Mouse (Mus musculus) G1E (cell line): ENCODE results near the gene Rprd1b. TPM values are rescaled to one million over a fixed set of nuclear protein-coding genes. Genes with fewer than 3 reads are reported as not detected.
A peak's percentile ranks its signal among the peaks of the same experiment; 100 is the strongest.
"Not testable (repeated sequence)": the region's sequence is repeated elsewhere in the genome, so short reads cannot be mapped to it uniquely, and the experiment has no call there.

Experiments used
- ATAC-seq: 2 replicates; pipeline ENCODE4 v1.8.0; 2016; ENCODE audit warnings: mild to moderate bottlenecking; ENCODE audit not compliant: insufficient number of reproducible peaks, poor library complexity, low FRiP score, severe bottlenecking; ENCODE audit errors: extremely low read depth
- DNase-seq: peaks from one replicate; pipeline ENCODE4 v3.0.0; 2012; ENCODE audit warnings: low spot score
- H3K27me3 ChIP-seq: 2 replicates; pipeline ENCODE4 v1.6.1; 2012; ENCODE audit warnings: mild to moderate bottlenecking, low read length, inconsistent platforms; ENCODE audit not compliant: insufficient read depth
- H3K36me3 ChIP-seq: replicated peaks from 2 replicates; pipeline ENCODE3; 2012; ENCODE audit warnings: mild to moderate bottlenecking, inconsistent platforms
- H3K4me1 ChIP-seq: 2 replicates; pipeline ENCODE4 v1.6.1; 2012; ENCODE audit warnings: low read depth, low read length, inconsistent platforms, mixed read lengths; ENCODE audit not compliant: insufficient read depth
- H3K4me3 ChIP-seq: 2 replicates; pipeline ENCODE4 v1.5.1; 2012; ENCODE audit warnings: low read depth, mild to moderate bottlenecking, inconsistent platforms, low read length, moderate library complexity, mixed read lengths
- H3K9me3 ChIP-seq: replicated peaks from 2 replicates; pipeline ENCODE4 v1.6.1; 2012; ENCODE audit warnings: inconsistent platforms
- CTCF ChIP-seq: IDR thresholded peaks from 2 replicates; pipeline ENCODE4 v1.5.1; 2012; ENCODE audit warnings: low read depth, low read length, inconsistent platforms, mixed read lengths
- GATA1 ChIP-seq: IDR thresholded peaks from 2 replicates; pipeline ENCODE4 v1.6.1; 2012; ENCODE audit warnings: borderline replicate concordance, low read length, inconsistent platforms, mixed read lengths
- GATA2 ChIP-seq: IDR thresholded peaks from 2 replicates; pipeline ENCODE4 v1.6.1; 2012; ENCODE audit warnings: low read depth, low read length, inconsistent platforms, borderline replicate concordance
- POLR2AphosphoS5 ChIP-seq: IDR thresholded peaks from 2 replicates; pipeline ENCODE4 v1.6.1; 2012; ENCODE audit warnings: low read depth, low read length, inconsistent platforms; ENCODE audit not compliant: insufficient replicate concordance
- TAL1 ChIP-seq: conservative IDR thresholded peaks from 2 replicates; pipeline ENCODE4 v1.6.1; 2012; ENCODE audit warnings: low read depth, low read length, inconsistent platforms, mixed read lengths
- polyA plus RNA-seq: library from polyadenylated mRNA; stranded (reverse); fragments of >175 nt; gene quantifications from 2 replicates; pipeline ENCODE4 v1.2.3, GENCODE M21; 2012
- total RNA-seq, 2 experiments: library from RNA; stranded (forward) in 1 of 2; stranded (reverse) in 1 of 2; fragments of 200-1000 nt in 1 of 2; fragments of >200 nt in 1 of 2; fragmentation: Nextera tagmentation in 1 of 2; gene quantifications; 2 replicates each; pipeline ENCODE4 v1.2.3; 2014 to 2017

Rprd1b gene
- total and polyA plus RNA-seq, 3 experiments = 28.7 to 37.9 (median 36.2) TPM

DNA sequence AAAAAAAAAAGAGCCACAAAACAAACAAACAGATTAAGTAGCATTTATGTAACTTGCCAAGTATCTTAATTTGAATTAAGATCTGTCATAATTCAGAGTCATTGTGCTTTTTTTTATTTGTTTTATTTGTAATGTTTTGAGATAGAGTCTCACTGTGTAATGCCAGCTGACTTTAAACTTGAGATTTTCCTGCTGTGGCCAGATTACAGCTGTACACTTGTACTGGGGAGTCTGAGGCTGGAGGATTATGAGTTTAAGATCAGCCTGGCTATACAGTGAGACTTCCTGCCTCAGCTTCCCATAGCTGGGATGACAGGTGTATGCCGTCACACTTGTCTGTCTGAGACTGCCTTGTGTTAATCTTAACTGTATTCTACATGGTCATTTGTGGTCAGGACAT lies 20.4 kb downstream of the Rprd1b start:
- Histone ChIP-seq H3K4me1 (peaks cover 3% of the 10 kb centered on the region; the same call in 1 of the 2 replicates), H3K9me3 (no peaks in the 10 kb centered on the region), H3K27me3 (no peaks in the 10 kb centered on the region), H3K36me3 (peaks cover 76% of the 10 kb centered on the region), H3K4me3 (no peak overlapping the region)
- TF ChIP-seq GATA1 (no peak), GATA2 (no peak), TAL1 (no peak), CTCF (no peak)
- DNase-seq = no peak
- ATAC-seq = no peak

- TF ChIP-seq TAL1 = no peak
- DNase-seq (no peak), ATAC-seq (no peak)
- Histone ChIP-seq H3K9me3 (no peaks in the 10 kb centered on the region), H3K4me3 (no peak overlapping the region), H3K4me1 (peaks cover 3% of the 10 kb centered on the region; the same call in 1 of the 2 replicates), H3K27me3 (no peaks in the 10 kb centered on the region), H3K36me3 (peaks cover 70% of the 10 kb centered on the region)
Measured at GRCm38 (mm10) chr2:158050116-158050515, 21.8 kb downstream of the Rprd1b start.

DNA sequence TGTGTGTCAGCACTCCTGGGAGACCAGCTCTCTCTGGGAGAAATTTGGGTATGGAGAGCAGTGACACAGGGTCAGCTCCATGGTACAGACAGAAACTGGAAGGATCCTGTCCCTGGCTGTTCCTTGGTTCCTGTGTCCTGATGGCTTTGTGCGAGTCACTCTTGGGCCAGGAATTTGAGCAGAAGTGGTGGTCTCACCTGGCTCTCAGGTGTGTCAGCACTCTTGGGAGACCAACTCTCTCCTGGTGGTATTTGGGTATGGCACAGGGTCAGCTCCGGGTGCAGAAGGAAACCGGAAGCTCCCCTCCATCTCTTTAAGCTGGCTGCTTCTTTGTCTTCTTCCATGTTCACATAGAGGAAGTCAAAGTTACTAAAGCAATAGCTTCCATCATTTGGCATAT lies 26.3 kb downstream of the Rprd1b start:
- no peak for ATAC-seq
- no peak for DNase-seq
- H3K4me3 ChIP-seq = no peak overlapping the region
- TF ChIP-seq POLR2AphosphoS5 (no peak), GATA1 (no peak), TAL1 (no peak), GATA2 (no peak), CTCF (no peak)
- H3K36me3 ChIP-seq = peaks cover 73% of the 10 kb centered on the region
- no peaks in the 10 kb centered on the region for H3K27me3 ChIP-seq
- H3K9me3 ChIP-seq = no peaks in the 10 kb centered on the region
- peaks cover 7% of the 10 kb centered on the region for H3K4me1 ChIP-seq

DNA sequence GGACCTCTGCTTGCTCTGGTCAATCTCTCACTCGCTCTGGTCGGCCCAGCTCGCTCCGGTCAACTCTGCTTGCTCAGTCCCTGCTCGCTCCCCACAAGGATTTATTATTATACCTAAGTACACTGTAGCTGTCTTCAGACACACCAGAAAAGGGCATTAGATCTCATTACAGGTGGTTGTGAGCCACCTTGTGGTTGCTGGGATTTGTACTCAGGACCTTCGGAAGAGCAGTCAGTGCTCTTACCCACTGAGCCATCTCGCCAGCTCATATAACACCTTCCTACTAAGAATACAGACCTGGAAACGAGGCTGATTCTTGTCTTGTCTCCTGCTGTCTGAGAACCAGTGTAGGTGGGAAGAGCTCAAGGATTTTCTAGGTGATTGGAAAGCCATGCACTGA lies 27.1 kb downstream of the Rprd1b start:
- not testable (repeated sequence) for H3K9me3 ChIP-seq, H3K27me3 ChIP-seq, DNase-seq, ATAC-seq, H3K4me3 ChIP-seq
- Histone ChIP-seq H3K36me3 (peaks cover 74% of the 10 kb centered on the region), H3K4me1 (peaks cover 12% of the 10 kb centered on the region)

- DNase-seq (no peak), ATAC-seq (no peak)
- TF ChIP-seq GATA2 (no peak), CTCF (no peak), POLR2AphosphoS5 (no peak), TAL1 (no peak)
- peaks cover 12% of the 10 kb centered on the region for H3K4me1 ChIP-seq
- no peak overlapping the region for H3K4me3 ChIP-seq
- no peaks in the 10 kb centered on the region for H3K27me3 ChIP-seq
- no peaks in the 10 kb centered on the region for H3K9me3 ChIP-seq
- H3K36me3 ChIP-seq = peaks cover 81% of the 10 kb centered on the region
Measured at GRCm38 (mm10) chr2:158057030-158057429, 28.7 kb downstream of the Rprd1b start.

GRCm38 (mm10) chr2:158058534-158058933 lies 30.2 kb downstream of the Rprd1b start:
- Histone ChIP-seq H3K36me3 (peaks cover 87% of the 10 kb centered on the region), H3K4me3 (no peak overlapping the region)
- TF ChIP-seq CTCF = no peak
- no peak for TF ChIP-seq GATA1
- no peak for TF ChIP-seq POLR2AphosphoS5
- no peak for TF ChIP-seq TAL1
- TF ChIP-seq GATA2 = no peak

DNA sequence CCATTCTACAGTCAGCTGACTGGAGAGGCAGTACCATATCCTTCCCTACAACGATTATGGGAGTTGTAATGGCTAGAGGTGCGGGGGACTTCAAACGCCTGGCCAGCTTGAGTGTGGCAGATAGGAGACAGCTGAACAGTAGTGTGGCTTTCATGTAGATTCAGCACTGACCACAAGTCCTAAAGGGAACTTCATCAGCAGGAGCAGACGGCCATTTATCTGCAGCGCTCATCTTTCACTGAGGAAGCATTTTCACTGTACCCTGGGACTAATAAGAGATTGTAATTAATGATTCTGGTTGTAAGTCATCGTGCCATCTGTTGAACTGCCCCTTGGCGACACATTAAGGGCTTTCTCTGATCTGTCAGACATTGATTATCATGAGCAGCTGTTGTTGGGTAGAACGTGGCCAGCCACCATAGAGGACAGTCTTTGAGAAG lies 31.4 kb downstream of the Rprd1b start:
- Histone ChIP-seq H3K9me3 (no peaks in the 10 kb centered on the region), H3K4me1 (peaks cover 16% of the 10 kb centered on the region), H3K36me3 (peaks cover 95% of the 10 kb centered on the region), H3K27me3 (no peaks in the 10 kb centered on the region), H3K4me3 (no peak overlapping the region)
- TF ChIP-seq TAL1 (peak; percentile 20; the same call in 1 of the 2 replicates), CTCF (no peak)
- DNase-seq = no peak
- peak; percentile 82 for ATAC-seq

More at GRCm38 (mm10) chr2:158058534-158058933, 30.2 kb downstream of the Rprd1b start:
- ATAC-seq (no peak), DNase-seq (no peak)
- Histone ChIP-seq H3K9me3 (no peaks in the 10 kb centered on the region), H3K4me1 (peaks cover 12% of the 10 kb centered on the region), H3K27me3 (no peaks in the 10 kb centered on the region)
